Mouse (Mus musculus) hindbrain, postnatal 0 days (tissue): ENCODE results near the gene Prdm16. TPM values are rescaled to one million over a fixed set of nuclear protein-coding genes. Genes with fewer than 3 reads are reported as not detected.
A peak's percentile ranks its signal among the peaks of the same experiment; 100 is the strongest.

Experiments used
- ATAC-seq: fragments of 200-750 bp; cut with Nextera tagmentation; 2 replicates; pipeline ENCODE4 v1.8.0; 2017; ENCODE audit warnings: mild to moderate bottlenecking, moderate TSS enrichment, moderate library complexity
- DNase-seq: peaks from one replicate; pipeline ENCODE4 v3.0.0-alpha.2; 2015; ENCODE audit warnings: low spot score
- H3K27ac ChIP-seq: fragments of 300-500 bp; sonication (generic); 2 replicates; pipeline ENCODE4 v1.5.1; 2014; ENCODE audit warnings: mild to moderate bottlenecking
- H3K27me3 ChIP-seq: fragments of 300-500 bp; sonication (generic); 2 replicates; pipeline ENCODE4 v1.6.1; 2014; ENCODE audit warnings: low read length, mixed read lengths; ENCODE audit not compliant: insufficient read depth
- H3K36me3 ChIP-seq: fragments of 300-500 bp; sonication (generic); 2 replicates; pipeline ENCODE4 v1.6.1; 2014; ENCODE audit warnings: low read length, mixed read lengths; ENCODE audit not compliant: insufficient read depth
- H3K4me1 ChIP-seq: fragments of 300-500 bp; sonication (generic); 2 replicates; pipeline ENCODE4 v1.6.1; 2014; ENCODE audit warnings: antibody characterized with exemption, low read length, mixed read lengths; ENCODE audit not compliant: insufficient read depth
- H3K4me2 ChIP-seq: fragments of 300-500 bp; sonication (generic); 2 replicates; pipeline ENCODE4 v1.6.1; 2014; ENCODE audit warnings: low read depth, mild to moderate bottlenecking, low read length, moderate library complexity, mixed read lengths
- H3K4me3 ChIP-seq: fragments of 300-500 bp; sonication (generic); 2 replicates; pipeline ENCODE4 v1.5.1; 2014; ENCODE audit warnings: low read length
- H3K9ac ChIP-seq: fragments of 300-500 bp; sonication (generic); replicated peaks from 2 replicates; pipeline ENCODE4 v1.6.1; 2014; ENCODE audit warnings: mild to moderate bottlenecking, low read length, moderate library complexity, mixed read lengths
- H3K9me3 ChIP-seq: fragments of 300-500 bp; sonication (generic); 2 replicates; pipeline ENCODE4 v1.6.1; 2016; ENCODE audit warnings: low read length, mixed read lengths
- CTCF ChIP-seq: IDR thresholded peaks from 2 replicates; pipeline ENCODE4 v1.5.1; 2016; ENCODE audit warnings: antibody characterized with exemption, control low read depth, low read depth
- WGBS: fragments of 180-500 bp; shearing (Covaris S2); extraction: QIAGEN DNeasy Blood & Tissue Kit; methylation state at CpG from one replicate; pipeline ENCODE4 v1.1.7; 2014; 5-methylcytosine and 5-hydroxymethylcytosine counted together
- polyA plus RNA-seq: library from polyadenylated mRNA; unstranded; fragments of >200 nt; fragmentation: Nextera tagmentation; extraction: Ambion mirVana; gene quantifications from 2 replicates; pipeline ENCODE4 v1.2.1, GENCODE M21; 2015
- total RNA-seq: library from RNA; depleted of rRNA; stranded (reverse); fragments of >200 nt; gene quantifications from 2 replicates; pipeline ENCODE4 v1.2.3, GENCODE M21; 2014

Gene Prdm16
- total and polyA plus RNA-seq, 2 experiments from 2014 or later: 5.3 to 10.5 TPM

DNA sequence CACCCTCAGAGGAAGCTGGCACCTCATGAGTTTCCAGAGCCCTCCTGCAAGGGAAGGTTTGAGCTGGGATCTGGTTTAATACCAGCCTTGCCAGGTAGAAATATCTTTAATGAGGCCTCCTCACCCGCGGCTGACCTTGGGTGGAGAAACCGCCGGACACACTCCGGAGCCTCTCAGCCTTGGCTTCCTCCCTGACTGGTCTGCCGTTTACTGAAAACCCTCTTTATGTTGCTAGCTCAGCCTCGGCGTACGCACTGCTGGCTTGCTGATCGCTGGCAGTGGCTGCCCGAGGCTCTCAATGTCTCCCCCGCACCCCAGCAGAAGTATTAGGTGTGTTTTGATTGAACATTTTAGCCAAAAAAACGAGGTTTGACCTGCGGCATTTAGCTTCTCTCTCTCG is 156.5 kb downstream of the Prdm16 start:
- DNase-seq: no peak
- H3K4me2 ChIP-seq: no peak overlapping the region
- H3K4me1 ChIP-seq: 0 out of 2 replicates have a peak, but pooled peaks cover 4% of the 10 kb centered on the region
- H3K9me3 ChIP-seq: no peaks in the 10 kb centered on the region
- no peak for ATAC-seq
- H3K9ac ChIP-seq: no peak overlapping the region
- TF ChIP-seq CTCF: no peak
- no peaks in the 10 kb centered on the region for H3K36me3 ChIP-seq
- 65% methylated on average over 15 of the region's 15 CpGs for WGBS
- H3K4me3 ChIP-seq: no peak overlapping the region
- H3K27ac ChIP-seq: no peak overlapping the region
- H3K27me3 ChIP-seq: peaks cover 19% of the 10 kb centered on the region

DNA sequence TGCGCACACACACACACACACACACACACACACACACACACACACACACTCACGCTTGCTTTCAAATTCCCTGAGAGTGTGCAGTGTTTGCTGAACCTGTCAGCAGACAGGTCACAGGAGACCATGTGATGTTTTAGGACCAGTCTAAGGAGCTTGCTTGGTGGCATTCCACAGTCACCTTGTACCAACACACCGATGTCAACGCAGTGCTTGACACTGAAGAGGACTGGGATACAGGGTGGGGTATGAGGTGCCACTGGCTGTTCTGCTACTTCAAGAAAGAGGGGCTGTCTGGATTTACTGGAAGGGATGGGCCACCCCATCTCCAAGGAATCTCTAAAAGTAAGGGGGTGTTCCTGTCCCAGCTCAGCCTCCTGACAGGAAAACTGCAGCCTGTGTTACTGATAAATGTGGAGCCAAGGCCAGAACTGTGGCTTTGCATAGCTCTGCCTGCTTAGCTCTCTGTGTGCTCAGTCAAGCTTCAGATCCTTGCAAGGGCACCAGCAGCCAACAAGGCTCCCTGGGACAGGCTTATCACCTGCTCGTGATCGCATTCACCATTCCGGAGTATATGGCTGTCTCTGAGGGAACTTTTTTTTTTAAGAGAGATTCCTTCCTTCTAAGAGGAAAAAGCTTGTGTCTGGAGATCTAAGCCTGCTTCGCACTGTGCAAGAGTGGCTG is 157.6 kb downstream of the Prdm16 start:
- Histone ChIP-seq H3K4me2 (no peak overlapping the region), H3K36me3 (no peaks in the 10 kb centered on the region), H3K9ac (no peak overlapping the region), H3K4me3 (no peak overlapping the region), H3K4me1 (0 out of 2 replicates have a peak, but pooled peaks cover 4% of the 10 kb centered on the region), H3K27me3 (peaks cover 24% of the 10 kb centered on the region), H3K27ac (no peak overlapping the region), H3K9me3 (no peaks in the 10 kb centered on the region)
- no peak for TF ChIP-seq CTCF
- DNase-seq (no peak), ATAC-seq (no peak)
- 88% methylated on average over 8 of the region's 8 CpGs for WGBS

- Histone ChIP-seq H3K4me3 (no peak overlapping the region), H3K27me3 (peaks cover 37% of the 10 kb centered on the region; the same call in 1 of the 2 replicates), H3K9ac (no peak overlapping the region), H3K4me2 (no peak overlapping the region), H3K27ac (no peak overlapping the region), H3K36me3 (no peaks in the 10 kb centered on the region), H3K4me1 (peaks cover 18% of the 10 kb centered on the region), H3K9me3 (no peaks in the 10 kb centered on the region)
- WGBS: 21% methylated on average over 25 of the region's 25 CpGs
- no peak for TF ChIP-seq CTCF
- ATAC-seq: no peak
- DNase-seq: no peak
Observed at GRCm38 (mm10) chr4:154473571-154474307, 162.9 kb downstream of the Prdm16 start.

DNA sequence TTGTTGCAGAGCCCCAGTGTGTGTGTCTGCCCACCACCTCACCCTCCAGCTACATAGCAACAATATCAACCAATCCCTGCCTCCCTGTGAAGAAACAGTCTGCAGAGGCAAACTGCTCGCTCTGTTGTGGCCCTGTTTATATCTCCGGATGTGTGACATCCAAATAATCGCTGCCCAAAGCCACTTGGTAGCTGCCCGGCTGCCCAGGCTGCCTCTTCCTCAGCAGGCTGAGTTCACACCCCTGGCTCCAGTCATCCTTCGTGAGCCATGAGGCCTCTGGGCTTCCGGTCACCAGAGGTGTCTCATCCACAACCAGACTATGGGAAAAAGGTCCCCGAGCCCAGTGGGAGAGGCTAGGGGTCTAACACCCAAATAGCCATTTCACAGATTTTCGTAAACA is 164.1 kb downstream of the Prdm16 start:
- no peak for TF ChIP-seq CTCF
- DNase-seq: no peak
- no peak for ATAC-seq
- WGBS: 34% methylated on average over 8 of the region's 8 CpGs
- Histone ChIP-seq H3K9ac (no peak overlapping the region), H3K4me3 (no peak overlapping the region), H3K9me3 (no peaks in the 10 kb centered on the region), H3K4me2 (no peak overlapping the region), H3K4me1 (peaks cover 18% of the 10 kb centered on the region), H3K36me3 (no peaks in the 10 kb centered on the region), H3K27me3 (peaks cover 32% of the 10 kb centered on the region; the same call in 1 of the 2 replicates), H3K27ac (no peak overlapping the region)

DNA sequence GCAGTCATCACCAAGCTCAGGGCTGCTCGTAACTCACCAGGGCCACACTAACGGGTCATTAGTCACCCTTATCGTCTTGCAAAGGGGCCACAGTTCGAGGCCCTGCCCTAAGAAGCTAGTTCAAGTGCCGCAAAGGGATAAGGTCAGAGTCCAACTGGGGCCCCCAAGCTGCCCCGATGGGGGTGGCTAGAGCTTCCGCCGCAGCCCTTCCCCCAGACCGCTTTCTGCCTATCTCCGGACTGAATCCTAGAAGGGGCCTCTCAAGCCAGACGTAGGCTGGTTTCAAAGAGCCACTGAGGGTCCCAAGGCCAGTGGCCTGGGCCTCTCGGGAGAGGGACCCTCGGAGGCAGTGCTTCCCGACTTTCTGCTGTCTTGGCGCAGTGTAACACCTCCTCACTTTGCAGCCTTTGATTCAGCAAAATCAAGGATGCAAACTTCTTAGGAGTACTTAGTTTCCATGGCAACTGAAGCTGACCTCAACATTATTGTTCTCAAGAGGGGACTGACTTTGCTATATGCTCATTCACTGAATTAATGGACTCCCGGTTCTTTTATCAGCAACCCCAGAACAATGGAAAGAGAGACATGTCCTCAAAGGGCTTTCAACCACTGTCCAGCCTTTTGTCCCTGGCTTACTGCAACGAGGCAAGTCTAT is 165.1 kb downstream of the Prdm16 start:
- TF ChIP-seq CTCF: no peak
- no peaks in the 10 kb centered on the region for H3K9me3 ChIP-seq
- H3K27ac ChIP-seq: no peak overlapping the region
- ATAC-seq (no peak), DNase-seq (peak; percentile 66)
- H3K27me3 ChIP-seq: peaks cover 36% of the 10 kb centered on the region; the same call in 1 of the 2 replicates
- H3K4me2 ChIP-seq: 0 out of 2 replicates have a peak overlapping the region, but pooled peaks have one; percentile 13
- no peak overlapping the region for H3K9ac ChIP-seq
- H3K4me3 ChIP-seq: no peak overlapping the region
- H3K36me3 ChIP-seq: no peaks in the 10 kb centered on the region
- WGBS: 14% methylated on average over 17 of the region's 17 CpGs
- peaks cover 18% of the 10 kb centered on the region for H3K4me1 ChIP-seq

GRCm38 (mm10) chr4:154466305-154466704 is 170.4 kb downstream of the Prdm16 start:
- Histone ChIP-seq H3K9me3 (no peaks in the 10 kb centered on the region), H3K4me1 (peaks cover 2% of the 10 kb centered on the region), H3K36me3 (no peaks in the 10 kb centered on the region), H3K9ac (no peak overlapping the region), H3K27ac (no peak overlapping the region), H3K4me3 (no peak overlapping the region), H3K27me3 (peaks cover 7% of the 10 kb centered on the region; the same call in 1 of the 2 replicates), H3K4me2 (no peak overlapping the region)
- no peak for ATAC-seq
- no peak for TF ChIP-seq CTCF
- no peak for DNase-seq
- WGBS: 39% methylated on average over 5 of the region's 5 CpGs
